Mouse (Mus musculus) erythroblast, embryonic 14.5 days (primary cell): ENCODE measurements around the gene Kiss1r.

Experiments used
- GATA1 ChIP-seq: IDR thresholded peaks from 2 replicates; pipeline ENCODE4 v1.6.1; 2012; ENCODE audit warnings: low read length, inconsistent platforms, mixed read lengths
- TAL1 ChIP-seq: IDR thresholded peaks from 3 replicates; pipeline ENCODE4 v1.6.1; 2012; ENCODE audit warnings: low read length, inconsistent platforms, mixed read lengths

DNA sequence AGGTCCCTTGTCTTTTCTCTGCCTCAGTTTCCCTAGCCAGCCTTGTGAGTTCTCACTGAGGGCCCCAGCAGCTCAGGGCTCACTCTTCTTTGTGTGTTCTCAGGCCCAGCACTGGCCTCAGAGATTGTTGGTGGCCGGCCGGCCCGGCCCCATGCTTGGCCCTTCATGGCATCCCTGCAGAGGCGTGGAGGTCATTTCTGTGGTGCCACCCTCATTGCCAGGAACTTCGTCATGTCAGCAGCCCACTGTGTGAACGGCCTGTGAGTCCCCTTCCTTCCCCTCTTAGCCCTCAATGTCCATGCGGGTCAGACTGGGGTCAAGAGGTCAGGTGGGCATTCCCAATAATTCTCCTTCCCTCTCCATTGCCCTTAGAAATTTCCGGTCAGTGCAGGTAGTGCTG lies 30.2 kb upstream of the Kiss1r start:
- no peak for TF ChIP-seq TAL1
- no peak for TF ChIP-seq GATA1
